Comparison of ENCODE assay signal across 16 mouse cellular contexts in the genomic region with DNA sequence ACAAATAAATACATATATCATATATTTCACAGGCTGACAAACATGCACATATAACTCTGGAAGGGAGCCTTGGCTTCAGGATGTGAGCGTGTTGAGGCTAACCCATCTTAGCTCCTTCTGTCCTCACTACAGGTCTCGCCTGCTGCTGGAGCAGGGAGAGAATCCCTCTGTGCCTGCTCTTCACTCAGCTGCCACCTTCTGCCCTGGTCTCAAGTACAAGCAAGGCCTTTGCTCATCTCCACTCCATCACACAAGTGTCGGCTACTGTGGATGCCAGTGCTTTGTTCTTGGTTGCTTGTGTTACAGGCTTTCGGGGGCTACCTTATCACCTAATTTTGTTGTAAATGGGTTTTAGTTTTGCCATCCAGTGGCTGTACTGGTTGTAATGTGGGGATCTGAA. TPM values are rescaled to one million over a fixed set of nuclear protein-coding genes. Genes with fewer than 3 reads are reported as not detected.
DNase-seq lines count a peak whose midpoint lies in the region.
"Had no signal": no experiment of that assay in that cellular context is flagged by ENCODE, and none has a peak within 500 bp of the region (broad histone marks: within the 10 kb centered on the region; RNA-seq: fewer than 3 reads in every experiment).

No protein-coding gene starts in this region.

- WGBS in heart, embryonic 10.5 days = 56% methylated on average over 4 of the region's 4 CpGs

- H3K4me3 ChIP-seq in heart, embryonic 10.5 days = no peak overlapping the region
- H3K4me3 ChIP-seq: embryonic facial prominence, embryonic 13.5 days; forebrain, embryonic 13.5 days; gastrocnemius, adult 2 months; heart, embryonic 15.5 days had no signal

- H3K27ac ChIP-seq in heart, embryonic 10.5 days = no peak overlapping the region
- H3K27ac ChIP-seq: embryonic facial prominence, embryonic 13.5 days; forebrain, embryonic 13.5 days; gastrocnemius, adult 2 months; heart, embryonic 15.5 days had no signal

- no peaks in the 10 kb centered on the region for H3K36me3 ChIP-seq in heart, embryonic 10.5 days
- H3K36me3 ChIP-seq: embryonic facial prominence, embryonic 13.5 days; heart, embryonic 15.5 days had no signal

- intact Hi-C loops in heart, postnatal 10 days (cut with DNase I) = no loop called here

- DNase-seq in cerebellum, adult 11-12 months = peak; percentile 69
- no peak for DNase-seq in cerebellum, adult 9-10 months
- peak; percentile 73 for DNase-seq in heart, embryonic 10.5 days (ENCODE audit: low spot score)
- DNase-seq in heart, postnatal 10 days = no peak
- DNase-seq in cerebellum, adult 9-11 months = peak; percentile 73
- peak; percentile 63 to 64 for DNase-seq in cerebellum, postnatal 25 days
- no peak for DNase-seq in heart, adult 18-20 months
- no peak for DNase-seq in neural tube, embryonic 10.5 days (ENCODE audit: extremely low spot score, low spot score)
- DNase-seq: adrenal gland, postnatal 10 days; gastrocnemius, adult 2 months; gastrocnemius, postnatal 25 days; heart, postnatal 36 days; kidney, adult 11 months had no signal

- H3K9me3 ChIP-seq in heart, embryonic 10.5 days = no peaks in the 10 kb centered on the region
- H3K9me3 ChIP-seq: embryonic facial prominence, embryonic 13.5 days; forebrain, embryonic 13.5 days; heart, embryonic 15.5 days had no signal

- H3K27me3 ChIP-seq in heart, embryonic 10.5 days (ENCODE audit: insufficient read depth, poor library complexity, severe bottlenecking) = peaks cover 11% of the 10 kb centered on the region; the same call in 1 of the 2 replicates

- peaks cover 5% of the 10 kb centered on the region; the same call in 1 of the 2 replicates for H3K4me1 ChIP-seq in heart, embryonic 10.5 days
- H3K4me1 ChIP-seq: embryonic facial prominence, embryonic 13.5 days; heart, embryonic 15.5 days had no signal

RNA-seq across cellular contexts. Expression of gene Foxn2, which starts 41.7 kb away (rescaled TPM):
- 12.7 and 13.5 TPM in 2 replicates for polyA plus RNA-seq in heart, embryonic 10.5 days (2016; fragmentation: Nextera tagmentation; extraction: Ambion mirVana)
- 10 to 100 TPM; 12.9 to 14.2 TPM for total RNA-seq in heart, postnatal 10 days (2021)
- total RNA-seq in heart, adult 18-20 months (2021) = 1 to 10 TPM; 7.4 to 7.9 TPM

Comparison
In these comparisons a context has a peak if more than half of its experiments do, and no peak if none do; other contexts are left out.
1. DNase-seq: peak in cerebellum, adult 11-12 months (single experiment), heart, embryonic 10.5 days (single experiment), cerebellum, adult 9-11 months (single experiment) and cerebellum, postnatal 25 days (2 of 2); none in cerebellum, adult 9-10 months (single experiment), heart, postnatal 10 days (0 of 2), heart, adult 18-20 months (0 of 2) and neural tube, embryonic 10.5 days (single experiment).